Mouse (Mus musculus): ENCODE data around the gene Tenm4. TPM values are rescaled to one million over a fixed set of nuclear protein-coding genes. Genes with fewer than 3 reads are reported as not detected.

The Tenm4 gene
- polyA plus RNA-seq, 1 experiment from 2014 or later, result 2.3 TPM

GRCm38 (mm10) chr7:96532804-96533400 is 361.9 kb downstream of the Tenm4 start:
- no peak overlapping the region for H3K9ac ChIP-seq
- no peak overlapping the region for H3K4me3 ChIP-seq
- no peaks in the 10 kb centered on the region for H3K27me3 ChIP-seq (replicated peaks)
- WGBS (ENCODE audit: insufficient replicate concordance), result 72% methylated on average over 5 of the region's 5 CpGs
- no peak overlapping the region for H3K27ac ChIP-seq
- no peaks in the 10 kb centered on the region for H3K4me1 ChIP-seq
- H3K36me3 ChIP-seq, result no peaks in the 10 kb centered on the region
- H3K4me2 ChIP-seq, result no peak overlapping the region
- H3K9me3 ChIP-seq (replicated peaks), result no peaks in the 10 kb centered on the region
- no peak for ATAC-seq

- Histone ChIP-seq H3K4me1 (no peaks in the 10 kb centered on the region), H3K4me3 (no peak overlapping the region), H3K4me2 (no peak overlapping the region), H3K27ac (no peak overlapping the region), H3K9ac (no peak overlapping the region), H3K27me3 (replicated peaks) (no peaks in the 10 kb centered on the region), H3K36me3 (no peaks in the 10 kb centered on the region), H3K9me3 (replicated peaks) (no peaks in the 10 kb centered on the region)
- ATAC-seq, result no peak
- 57% methylated on average over 9 of the region's 9 CpGs for WGBS (ENCODE audit: insufficient replicate concordance)
Measured at GRCm38 (mm10) chr7:96536313-96536880, 365.4 kb downstream of the Tenm4 start.

- no peak overlapping the region for H3K9ac ChIP-seq
- H3K27me3 ChIP-seq (replicated peaks), result no peaks in the 10 kb centered on the region
- no peaks in the 10 kb centered on the region for H3K9me3 ChIP-seq (replicated peaks)
- H3K36me3 ChIP-seq, result no peaks in the 10 kb centered on the region
- no peaks in the 10 kb centered on the region for H3K4me1 ChIP-seq
- no peak for ATAC-seq
- H3K4me3 ChIP-seq, result no peak overlapping the region
- H3K4me2 ChIP-seq, result no peak overlapping the region
- 56% methylated on average over 4 of the region's 4 CpGs for WGBS (ENCODE audit: insufficient replicate concordance)
- H3K27ac ChIP-seq, result no peak overlapping the region
Measured at GRCm38 (mm10) chr7:96539248-96540034, 368.4 kb downstream of the Tenm4 start.

GRCm38 (mm10) chr7:96540458-96541096 is 369.5 kb downstream of the Tenm4 start:
- Histone ChIP-seq H3K36me3 (no peaks in the 10 kb centered on the region), H3K4me1 (no peaks in the 10 kb centered on the region), H3K27ac (no peak overlapping the region), H3K4me3 (no peak overlapping the region), H3K9ac (no peak overlapping the region), H3K4me2 (no peak overlapping the region), H3K9me3 (replicated peaks) (no peaks in the 10 kb centered on the region), H3K27me3 (replicated peaks) (no peaks in the 10 kb centered on the region)
- ATAC-seq, result no peak
- 40% methylated on average over 7 of the region's 7 CpGs for WGBS (ENCODE audit: insufficient replicate concordance)

GRCm38 (mm10) chr7:96545979-96546378 is 374.9 kb downstream of the Tenm4 start:
- Histone ChIP-seq H3K4me1 (no peaks in the 10 kb centered on the region), H3K36me3 (no peaks in the 10 kb centered on the region), H3K9me3 (replicated peaks) (no peaks in the 10 kb centered on the region), H3K4me2 (no peak overlapping the region), H3K9ac (no peak overlapping the region), H3K27me3 (replicated peaks) (no peaks in the 10 kb centered on the region), H3K4me3 (no peak overlapping the region), H3K27ac (no peak overlapping the region)
- WGBS (ENCODE audit: insufficient replicate concordance), result 37% methylated on average over 5 of the region's 5 CpGs
- no peak for ATAC-seq

GRCm38 (mm10) chr7:96551809-96552208 is 380.8 kb downstream of the Tenm4 start:
- H3K4me2 ChIP-seq, result no peak overlapping the region
- H3K27me3 ChIP-seq (replicated peaks), result no peaks in the 10 kb centered on the region
- H3K27ac ChIP-seq, result no peak overlapping the region
- H3K36me3 ChIP-seq, result no peaks in the 10 kb centered on the region
- no peaks in the 10 kb centered on the region for H3K4me1 ChIP-seq
- no peak overlapping the region for H3K9ac ChIP-seq
- no peaks in the 10 kb centered on the region for H3K9me3 ChIP-seq (replicated peaks)
- 61% methylated on average over 4 of the region's 4 CpGs for WGBS (ENCODE audit: insufficient replicate concordance)
- H3K4me3 ChIP-seq, result no peak overlapping the region
- no peak for ATAC-seq

GRCm38 (mm10) chr7:96552292-96552860 is 381.3 kb downstream of the Tenm4 start:
- no peak overlapping the region for H3K4me2 ChIP-seq
- H3K9ac ChIP-seq, result no peak overlapping the region
- no peak overlapping the region for H3K27ac ChIP-seq
- no peak overlapping the region for H3K4me3 ChIP-seq
- H3K36me3 ChIP-seq, result no peaks in the 10 kb centered on the region
- ATAC-seq, result no peak
- H3K27me3 ChIP-seq (replicated peaks), result no peaks in the 10 kb centered on the region
- no peaks in the 10 kb centered on the region for H3K4me1 ChIP-seq
- 62% methylated on average over 7 of the region's 7 CpGs for WGBS (ENCODE audit: insufficient replicate concordance)
- H3K9me3 ChIP-seq (replicated peaks), result no peaks in the 10 kb centered on the region

- H3K4me1 ChIP-seq, result no peaks in the 10 kb centered on the region
- no peaks in the 10 kb centered on the region for H3K36me3 ChIP-seq
- ATAC-seq, result no peak
- H3K9me3 ChIP-seq (replicated peaks), result no peaks in the 10 kb centered on the region
- H3K9ac ChIP-seq, result no peak overlapping the region
- H3K27me3 ChIP-seq (replicated peaks), result no peaks in the 10 kb centered on the region
- H3K4me2 ChIP-seq, result no peak overlapping the region
- WGBS (ENCODE audit: insufficient replicate concordance), result 32% methylated on average over 6 of the region's 6 CpGs
- H3K4me3 ChIP-seq, result no peak overlapping the region
- H3K27ac ChIP-seq, result no peak overlapping the region
Measured at GRCm38 (mm10) chr7:96554277-96554690, 383.2 kb downstream of the Tenm4 start.

- 50% methylated on average over 5 of the region's 5 CpGs for WGBS (ENCODE audit: insufficient replicate concordance)
- no peaks in the 10 kb centered on the region for H3K27me3 ChIP-seq (replicated peaks)
- no peaks in the 10 kb centered on the region for H3K36me3 ChIP-seq
- H3K4me3 ChIP-seq, result no peak overlapping the region
- no peaks in the 10 kb centered on the region for H3K9me3 ChIP-seq (replicated peaks)
- no peak overlapping the region for H3K9ac ChIP-seq
- ATAC-seq, result no peak
- no peak overlapping the region for H3K4me2 ChIP-seq
- H3K27ac ChIP-seq, result no peak overlapping the region
- H3K4me1 ChIP-seq, result no peaks in the 10 kb centered on the region
Measured at GRCm38 (mm10) chr7:96555294-96555693, 384.2 kb downstream of the Tenm4 start.

GRCm38 (mm10) chr7:96556756-96557155 is 385.7 kb downstream of the Tenm4 start:
- no peak overlapping the region for H3K27ac ChIP-seq
- no peaks in the 10 kb centered on the region for H3K4me1 ChIP-seq
- no peak overlapping the region for H3K4me2 ChIP-seq
- no peak overlapping the region for H3K4me3 ChIP-seq
- H3K9me3 ChIP-seq (replicated peaks), result no peaks in the 10 kb centered on the region
- no peak for ATAC-seq
- WGBS (ENCODE audit: insufficient replicate concordance), result 63% methylated on average over 5 of the region's 5 CpGs
- H3K36me3 ChIP-seq, result no peaks in the 10 kb centered on the region
- no peaks in the 10 kb centered on the region for H3K27me3 ChIP-seq (replicated peaks)
- no peak overlapping the region for H3K9ac ChIP-seq

GRCm38 (mm10) chr7:96562890-96563289 is 391.8 kb downstream of the Tenm4 start:
- 31% methylated on average over 3 of the region's 3 CpGs for WGBS (ENCODE audit: insufficient replicate concordance)
- Histone ChIP-seq H3K9ac (no peak overlapping the region), H3K4me1 (no peaks in the 10 kb centered on the region), H3K27me3 (replicated peaks) (0 out of 2 replicates have a peak, but pooled peaks cover 12% of the 10 kb centered on the region), H3K27ac (no peak overlapping the region), H3K36me3 (no peaks in the 10 kb centered on the region), H3K4me3 (no peak overlapping the region), H3K4me2 (no peak overlapping the region), H3K9me3 (replicated peaks) (no peaks in the 10 kb centered on the region)
- no peak for ATAC-seq

Data from liver, embryonic 12.5 days (tissue).